Mouse (Mus musculus) kidney, adult 11 months (tissue): ENCODE measurements around the gene Ak1.

Experiments
- DNase-seq: peaks from one replicate; pipeline ENCODE4 v3.0.0; 2022

Gene Ak1

DNA sequence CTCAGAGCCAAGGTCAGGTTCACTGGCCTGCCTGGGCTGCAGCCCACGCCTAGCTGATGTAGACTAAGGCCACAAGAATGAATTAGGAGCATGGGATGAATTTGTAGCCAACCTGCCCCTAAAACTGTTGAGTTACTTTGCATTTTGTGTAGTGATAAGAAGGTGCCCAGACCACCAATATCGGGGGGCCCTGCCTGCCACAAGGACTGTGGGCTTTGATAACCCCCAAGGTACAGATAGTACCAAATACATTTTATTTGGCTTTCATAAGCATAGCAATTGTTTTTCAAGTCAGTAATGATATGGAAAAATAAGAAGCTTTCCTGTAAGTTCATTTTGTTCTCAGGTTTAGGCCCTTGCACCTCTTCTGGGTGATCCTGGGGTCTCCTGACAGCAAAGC lies 37.3 kb downstream of the Ak1 start:
- DNase-seq, result no peak

DNA sequence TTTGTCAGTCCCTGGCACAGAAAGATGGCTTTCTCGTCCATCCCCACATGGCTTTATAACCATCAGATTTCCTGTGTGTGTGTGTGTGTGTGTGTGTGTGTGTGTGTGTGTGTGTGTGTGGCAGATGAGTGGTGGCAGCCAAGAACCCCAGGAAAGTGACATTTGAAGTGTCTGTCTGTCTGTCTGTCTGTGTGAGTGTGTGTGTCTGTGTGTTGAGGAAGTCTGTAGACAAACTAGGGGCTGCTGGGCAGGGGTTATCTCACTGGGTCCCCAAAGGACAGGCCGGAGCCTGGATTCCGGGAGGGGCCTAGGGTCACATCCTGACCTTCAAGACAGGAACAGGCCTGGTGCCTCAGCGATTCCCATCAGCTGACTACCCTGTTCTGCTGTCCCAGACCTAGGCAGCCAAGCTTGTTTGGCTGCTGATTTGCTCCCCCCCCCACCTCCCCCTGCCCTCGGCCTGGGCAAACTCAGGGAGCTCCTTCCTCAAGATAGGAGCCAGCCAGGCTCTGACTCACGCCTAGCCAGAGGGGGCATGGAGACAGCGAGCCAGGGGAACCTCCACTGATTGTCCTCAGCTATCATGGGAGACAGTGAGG lies 40.0 kb downstream of the Ak1 start:
- peak; percentile 87 for DNase-seq

DNA sequence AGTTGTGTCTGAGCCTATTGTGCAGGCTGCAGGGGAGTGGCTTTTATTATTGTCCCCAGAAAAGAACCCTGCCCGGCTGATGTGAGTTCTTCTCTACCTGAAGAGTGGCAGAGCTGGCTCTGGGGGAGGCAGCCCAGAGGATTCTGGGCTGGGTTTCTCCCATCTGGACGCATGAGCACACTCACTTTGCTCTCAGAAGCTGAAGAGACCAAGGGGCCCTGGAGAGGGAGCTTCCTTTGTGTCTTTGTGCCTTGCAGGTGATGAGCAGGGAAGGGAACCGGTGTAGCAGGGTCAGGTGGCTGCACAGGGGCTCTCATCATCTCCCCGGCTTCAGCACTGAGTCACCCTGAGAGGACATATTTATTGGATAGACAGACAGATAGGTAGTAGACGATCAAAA lies 40.7 kb downstream of the Ak1 start:
- DNase-seq, result no peak

DNA sequence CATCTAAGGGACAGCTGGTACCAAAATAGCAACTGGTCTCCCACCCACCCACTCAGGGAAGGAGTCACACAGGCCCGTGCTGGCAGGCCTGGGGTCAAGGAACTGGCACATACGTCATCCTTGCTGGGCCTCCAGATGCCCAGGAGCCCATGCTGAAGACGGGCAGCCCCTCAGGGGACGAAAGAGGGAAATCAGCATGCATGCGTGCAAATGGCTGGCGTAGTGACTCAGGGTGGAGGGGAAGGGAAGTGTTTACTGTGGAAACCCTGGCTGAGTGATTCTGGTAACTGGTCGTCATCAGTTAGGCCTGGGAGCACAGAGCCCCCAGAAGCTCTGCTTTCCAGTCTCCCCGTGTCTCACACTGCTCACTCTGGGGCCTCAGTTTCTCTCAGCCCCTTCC lies 43.8 kb downstream of the Ak1 start:
- DNase-seq, result no peak

DNA sequence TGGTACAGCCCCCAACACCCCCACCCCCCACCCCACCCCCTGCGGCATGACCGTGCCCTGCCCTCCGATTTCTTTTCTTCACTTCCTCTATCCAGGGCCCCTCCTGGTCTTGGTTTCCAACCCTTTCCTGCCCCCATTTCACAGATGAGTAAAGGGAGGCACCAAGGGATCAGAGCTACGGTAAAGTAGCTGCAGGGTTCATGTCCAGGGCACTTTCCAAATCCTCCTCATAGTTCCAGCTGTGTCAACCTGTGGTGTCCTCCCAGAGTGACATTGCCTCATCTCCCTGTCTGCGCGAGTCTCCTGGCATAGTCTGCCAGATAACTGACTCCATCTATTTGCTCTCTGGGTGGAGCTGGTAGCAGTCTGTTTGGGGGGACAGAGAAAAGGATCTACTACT lies 44.3 kb downstream of the Ak1 start:
- no peak for DNase-seq

DNA sequence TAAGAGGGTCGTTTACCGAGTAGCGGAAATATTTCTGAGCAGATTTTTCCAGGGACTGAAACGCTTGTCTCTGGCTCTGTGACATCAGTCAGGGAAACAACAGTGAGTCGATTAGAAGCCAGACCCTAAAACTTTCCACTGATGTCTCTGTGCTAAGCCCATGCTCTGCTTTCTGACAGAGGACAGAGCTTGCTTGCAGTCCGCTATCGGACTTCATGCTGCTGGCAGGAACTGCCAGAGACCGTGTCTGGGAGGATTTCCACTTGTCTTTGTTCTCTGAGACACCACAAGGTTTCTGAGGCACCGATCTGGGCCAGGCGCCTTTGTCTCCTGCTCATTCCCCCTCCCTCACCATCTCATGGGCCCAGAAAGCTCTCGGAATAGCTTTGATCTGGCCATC lies 46.2 kb downstream of the Ak1 start:
- DNase-seq, result peak; percentile 52

DNA sequence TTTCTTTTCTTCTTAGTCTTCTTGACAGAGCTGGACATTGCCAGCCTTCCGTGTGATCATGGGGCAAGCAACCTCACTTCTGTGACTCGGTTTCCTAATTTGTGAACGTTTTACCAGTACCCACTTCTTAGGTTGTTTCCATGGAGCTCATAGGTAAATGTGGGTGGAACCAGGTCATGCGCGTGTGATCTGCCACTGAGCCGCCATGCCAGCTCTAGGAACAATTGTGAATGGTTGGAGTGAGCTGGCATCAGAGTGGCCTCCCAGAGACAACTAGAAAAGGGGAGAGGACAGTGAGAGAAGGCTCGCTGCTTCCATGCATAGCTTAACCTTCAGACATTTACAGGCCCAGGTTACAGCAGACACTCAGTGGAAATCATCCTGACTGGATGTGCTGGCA lies 46.6 kb downstream of the Ak1 start:
- DNase-seq, result no peak

DNA sequence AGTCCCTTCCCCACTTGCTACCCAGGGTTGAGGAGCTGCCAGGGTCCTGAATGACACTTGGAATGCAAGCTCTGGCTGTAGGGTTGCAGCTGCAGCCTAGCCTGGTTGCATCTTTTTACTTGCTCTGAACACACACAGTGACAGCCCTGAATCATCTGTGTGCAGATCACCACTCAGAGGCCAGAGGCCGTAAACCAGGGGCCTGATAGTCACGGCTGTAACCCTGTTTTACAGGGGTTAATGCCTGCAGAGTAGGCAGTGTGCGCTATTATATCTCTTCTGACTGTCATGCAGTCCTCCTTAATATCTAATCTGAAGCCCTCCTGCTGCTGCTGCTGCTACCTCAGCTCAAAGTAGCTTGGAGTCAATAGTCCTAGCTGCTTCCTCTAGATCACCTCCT lies 48.3 kb downstream of the Ak1 start:
- no peak for DNase-seq

DNA sequence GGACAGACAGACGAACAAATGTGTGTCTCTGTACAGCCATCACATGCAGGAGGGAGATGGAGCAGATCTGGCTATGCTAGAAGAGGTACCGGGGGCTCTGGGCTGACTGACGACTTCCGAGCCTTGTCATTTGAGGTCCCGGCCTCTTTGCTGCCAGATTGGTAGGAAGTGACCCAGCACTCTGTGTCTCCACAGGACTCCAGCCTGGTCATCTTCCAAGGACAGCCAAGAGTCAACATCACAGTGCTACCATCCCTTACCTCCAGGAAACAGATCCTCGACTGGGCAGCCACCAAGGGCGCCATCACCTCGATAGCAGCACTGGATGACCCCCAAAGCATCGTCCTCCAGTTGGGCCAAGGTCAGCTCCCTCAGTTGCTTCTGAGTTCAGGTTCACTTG lies 49.6 kb downstream of the Ak1 start:
- DNase-seq, result peak; percentile 42

DNA sequence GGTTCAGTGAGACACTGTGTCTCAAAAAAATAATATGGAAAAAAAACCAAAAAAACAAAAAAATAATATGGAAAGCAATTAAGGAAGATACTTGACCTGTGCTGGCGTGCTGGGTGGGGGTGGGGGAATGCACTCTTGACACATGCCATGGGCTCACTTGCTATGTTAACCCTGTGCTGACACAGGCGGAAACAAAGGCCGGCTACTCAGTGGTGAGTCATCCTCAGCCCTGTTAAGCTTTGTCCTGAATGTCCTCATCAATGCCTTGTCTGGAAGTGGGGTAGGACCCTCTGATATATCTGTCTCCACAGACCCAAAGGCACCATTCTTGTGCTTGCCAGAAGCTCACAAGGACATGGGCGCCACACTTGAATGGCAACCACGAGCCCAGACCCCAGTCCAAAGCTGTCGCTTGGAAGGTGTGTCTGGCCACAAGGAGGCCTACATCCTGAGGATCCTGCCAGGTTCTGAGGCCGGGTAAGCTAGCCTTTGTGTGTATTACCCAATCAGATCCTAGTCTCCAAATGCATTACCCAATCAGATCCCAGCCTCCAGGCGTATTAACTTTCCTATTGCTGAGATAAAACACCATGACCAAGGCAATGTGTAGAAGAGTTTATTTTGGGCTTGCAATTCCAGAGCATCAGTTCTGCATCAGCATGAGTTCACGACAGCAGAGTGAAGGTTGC lies 50.5 kb downstream of the Ak1 start:
- DNase-seq, result no peak

DNA sequence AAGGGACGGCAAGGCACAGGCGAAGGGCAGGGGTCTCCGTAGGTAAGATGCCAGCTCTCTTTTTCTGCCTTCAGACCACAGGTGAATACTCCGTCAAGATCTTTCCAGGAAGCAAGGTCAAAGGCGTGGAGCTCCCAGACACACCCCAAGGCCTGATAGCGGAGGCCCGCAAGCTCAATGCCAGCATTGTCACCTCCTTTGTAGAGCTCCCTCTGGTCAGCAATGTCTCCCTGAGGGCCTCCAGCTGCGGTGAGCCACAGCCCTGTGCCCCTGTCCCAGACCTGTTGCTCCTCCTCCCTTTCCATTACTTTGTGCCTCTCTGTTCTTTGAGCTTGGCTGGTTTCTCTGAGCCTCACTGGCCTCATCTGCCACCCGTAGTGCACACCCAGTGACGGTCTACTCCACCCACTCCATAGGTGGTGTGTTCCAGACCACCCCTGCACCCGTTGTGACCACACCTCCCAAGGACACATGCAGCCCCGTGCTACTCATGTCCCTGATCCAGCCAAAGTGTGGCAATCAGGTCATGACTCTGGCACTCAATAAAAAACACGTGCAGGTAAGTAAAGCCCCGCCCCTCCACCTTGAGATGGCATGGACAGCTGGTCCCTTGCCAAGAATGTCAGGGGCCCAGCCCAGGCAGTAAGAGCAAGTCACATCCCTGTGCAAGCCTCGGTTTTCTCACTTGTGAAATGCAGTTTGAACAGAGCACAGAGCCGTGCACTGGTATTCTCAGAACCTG lies 51.8 kb downstream of the Ak1 start:
- peak; percentile 63 for DNase-seq

DNA sequence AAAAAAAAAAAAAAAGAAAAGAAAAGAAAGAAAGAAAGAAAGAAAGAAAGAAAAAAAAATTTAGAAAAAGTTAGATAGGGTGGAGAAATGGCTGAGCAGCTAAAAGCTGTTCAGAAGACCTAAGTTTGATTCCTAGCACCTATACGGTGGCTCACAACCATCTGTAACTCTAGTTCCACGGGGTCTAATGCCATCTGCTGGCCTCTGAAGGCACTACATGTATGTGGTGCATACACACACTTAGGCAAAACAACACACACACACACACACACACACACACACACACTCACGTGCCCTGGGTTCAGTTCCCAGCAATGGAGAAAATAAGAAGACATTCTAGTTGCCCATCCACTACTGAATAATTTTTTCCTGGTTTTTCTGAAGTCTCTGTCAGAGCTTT lies 55.3 kb downstream of the Ak1 start:
- no peak for DNase-seq

DNA sequence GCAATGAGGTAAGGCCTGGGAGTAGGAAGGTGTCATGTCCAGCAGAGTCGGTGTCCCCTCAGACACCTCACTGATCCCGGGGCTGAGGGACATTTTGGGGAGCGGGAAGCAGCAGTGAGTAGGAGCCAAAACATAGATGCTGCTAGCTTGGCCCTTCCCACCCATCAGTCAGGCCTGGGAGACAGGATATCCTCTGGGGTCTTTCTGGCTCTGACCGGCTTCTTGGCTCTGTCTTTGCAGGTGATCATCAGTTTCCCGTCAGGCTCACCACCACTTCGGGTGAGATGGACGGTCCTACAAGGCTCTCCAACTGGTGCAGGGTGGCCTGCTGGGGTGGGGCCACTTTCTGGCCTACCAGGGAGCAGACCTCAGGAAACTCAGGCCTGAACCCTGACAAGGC lies 56.1 kb downstream of the Ak1 start:
- no peak for DNase-seq

DNA sequence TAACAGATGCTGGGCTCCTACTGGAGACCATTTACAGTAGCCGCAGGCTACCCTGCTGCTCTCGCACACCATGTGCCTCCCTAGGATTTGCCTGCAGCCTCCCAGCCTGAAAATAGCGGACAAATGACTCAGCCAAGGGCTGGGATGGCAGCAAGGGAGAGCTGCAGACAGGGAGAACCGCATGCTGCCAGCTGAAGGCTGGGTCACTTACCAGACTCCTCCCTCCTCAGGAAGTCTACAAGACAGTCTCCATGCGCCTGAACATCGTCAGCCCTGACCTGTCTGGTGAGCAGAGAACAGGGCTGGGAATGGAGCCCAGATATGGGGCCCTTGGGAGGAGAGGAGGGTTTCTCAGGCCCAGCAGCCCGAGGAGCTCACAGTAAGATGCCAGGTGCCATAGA lies 58.5 kb downstream of the Ak1 start:
- DNase-seq, result no peak

DNA sequence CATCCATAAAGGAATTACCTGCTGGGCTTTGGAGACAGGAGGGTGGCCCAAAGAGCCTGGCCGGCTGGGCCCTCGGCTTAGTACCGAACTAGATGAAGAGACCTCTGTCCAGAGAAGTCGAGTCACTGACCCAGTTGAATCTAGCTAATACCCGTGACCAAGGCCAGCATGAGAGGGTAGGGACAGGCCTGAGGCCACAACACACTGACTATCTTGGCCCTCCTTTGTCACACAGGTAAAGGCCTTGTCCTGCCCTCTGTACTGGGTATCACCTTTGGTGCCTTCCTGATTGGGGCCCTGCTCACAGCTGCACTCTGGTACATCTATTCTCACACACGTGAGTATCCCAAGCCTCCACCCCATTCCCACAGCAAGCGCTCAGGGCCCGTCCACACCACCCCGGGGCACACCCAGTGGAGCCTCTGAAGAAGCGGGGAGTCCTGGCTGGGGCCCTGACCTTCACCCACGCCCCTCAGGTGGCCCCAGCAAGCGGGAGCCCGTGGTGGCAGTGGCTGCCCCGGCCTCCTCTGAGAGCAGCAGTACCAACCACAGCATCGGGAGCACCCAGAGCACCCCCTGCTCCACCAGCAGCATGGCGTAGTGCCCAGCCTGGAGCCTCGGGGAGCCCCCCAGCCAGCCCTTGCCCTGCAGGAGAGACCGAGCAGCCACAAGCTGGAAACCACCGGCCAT lies 59.5 kb downstream of the Ak1 start:
- no peak for DNase-seq

DNA sequence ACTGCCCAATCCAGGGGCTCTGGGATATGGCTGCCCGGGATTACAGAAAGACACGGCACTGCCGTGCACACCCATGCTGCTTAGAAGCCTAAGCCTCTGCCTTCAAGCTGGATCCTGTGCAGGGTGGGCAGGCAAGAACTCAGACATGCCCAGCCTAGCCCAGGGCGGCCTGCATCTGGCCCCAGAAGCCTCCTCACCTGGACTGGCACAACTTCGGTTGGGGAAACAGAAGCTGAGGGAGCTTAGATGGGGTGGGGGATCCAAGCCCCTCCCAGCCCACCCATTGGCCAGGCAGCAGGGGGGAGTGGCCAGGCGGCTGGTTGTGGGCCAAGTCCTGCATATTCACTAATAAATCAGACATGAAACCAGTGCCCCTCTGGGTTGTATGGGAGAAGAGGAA lies 60.2 kb downstream of the Ak1 start:
- DNase-seq, result no peak

DNA sequence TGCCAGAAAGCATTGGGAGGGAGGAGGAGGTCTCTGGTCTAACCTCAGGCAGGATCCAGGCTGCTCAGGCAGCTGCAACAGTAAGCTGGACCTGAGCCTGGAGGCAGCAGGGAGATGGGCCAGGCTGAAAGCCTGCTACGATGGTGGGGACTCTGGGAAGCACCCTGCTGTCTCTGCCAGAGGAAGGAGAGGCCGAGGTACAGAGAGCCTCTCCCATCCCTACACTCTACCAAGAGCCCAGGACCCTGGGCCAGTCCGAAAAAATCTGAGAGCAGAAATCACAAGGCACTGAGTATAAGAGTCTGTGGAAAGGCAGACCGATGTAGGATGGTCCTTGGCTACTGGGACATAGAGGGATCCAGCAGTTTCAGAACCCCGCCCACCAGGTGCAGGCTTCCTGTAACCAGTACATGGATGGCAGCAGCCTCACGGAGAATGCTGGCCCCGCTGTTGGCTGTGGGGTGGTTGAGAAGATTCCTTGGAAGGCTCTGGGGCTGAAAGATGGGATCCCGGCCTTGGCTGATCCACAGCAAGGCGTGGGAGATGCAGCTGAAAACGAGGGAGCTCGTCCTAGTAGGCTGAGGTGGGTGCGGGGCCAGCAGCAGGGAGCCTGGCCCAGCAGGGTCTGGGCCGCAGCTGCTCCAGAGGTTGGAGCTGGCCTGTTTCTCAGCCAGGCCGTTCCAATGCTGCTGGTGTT lies 61.3 kb downstream of the Ak1 start:
- no peak for DNase-seq

DNA sequence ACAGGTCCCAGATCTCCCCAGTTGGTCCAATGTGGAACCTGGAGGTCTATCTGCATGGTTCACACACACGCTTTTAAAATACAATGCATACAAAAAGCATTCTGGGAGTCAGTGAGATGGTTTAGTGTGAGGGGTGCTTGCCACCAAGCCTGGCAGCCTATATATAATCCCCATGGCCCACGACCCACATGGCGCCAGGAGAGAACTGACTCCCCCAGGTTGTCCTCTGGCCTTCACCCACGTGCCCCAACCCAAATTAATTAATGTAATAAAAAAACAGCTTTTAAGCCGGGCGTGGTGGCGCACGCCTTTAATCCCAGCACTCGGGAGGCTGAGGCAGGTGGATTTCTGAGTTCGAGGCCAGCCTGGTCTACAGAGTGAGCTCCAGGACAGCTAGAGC lies 62.1 kb downstream of the Ak1 start:
- no peak for DNase-seq
